Mouse (Mus musculus): Measurements from ENCODE around the gene Prr5. TPM values are rescaled to one million over a fixed set of nuclear protein-coding genes. Genes with fewer than 3 reads are reported as not detected.

The Prr5 gene
- polyA plus RNA-seq, 2 experiments = 3.0 to 5.2 TPM

- H3K4me1 ChIP-seq (replicated peaks; ENCODE audit: control insufficient read depth in 2 of 2, insufficient read depth in 2 of 2, low read length in 1 of 2) = peaks cover 0 to 5% of the 10 kb centered on the region in 2 experiments; a peak in 1 of 4 replicates
- ATAC-seq (ENCODE audit: insufficient read depth) (no peak), DNase-seq (ENCODE audit: low read depth in 3 of 3, low spot score in 3 of 3) (no peak)
- H3K4me3 ChIP-seq (ENCODE audit: insufficient read depth in 1 of 2, low read depth in 2 of 2, low read length in 2 of 2) = peak overlapping the region in 1 of 2 experiments; percentile 42; a peak in 2 of 4 replicates
- TF ChIP-seq CTCF (IDR thresholded peaks at IDR 0.05; ENCODE audit: low read depth) (no peak), EP300 (IDR thresholded peaks at IDR 0.05; ENCODE audit: low read depth) (no peak)
- no peaks in the 10 kb centered on the region for H3K27me3 ChIP-seq (ENCODE audit: control insufficient read depth, insufficient read depth, low read length)
- no peaks in the 10 kb centered on the region for H3K36me3 ChIP-seq (replicated peaks; ENCODE audit: control insufficient read depth, insufficient read depth, low read depth)
- WGBS (ENCODE audit: insufficient replicate concordance) = 66% methylated on average over 3 of the region's 3 CpGs
- peak overlapping the region; percentile 70 for H3K4me2 ChIP-seq (ENCODE audit: low read depth)
- H3K9me3 ChIP-seq (ENCODE audit: control insufficient read depth, low read length) = no peaks in the 10 kb centered on the region
- H3K27ac ChIP-seq = no peak overlapping the region
- H3K9ac ChIP-seq (replicated peaks) = no peak overlapping the region
Observed at GRCm38 (mm10) chr15:84682206-84682605, 12.8 kb downstream of the Prr5 start.

GRCm38 (mm10) chr15:84682821-84683220, 13.4 kb downstream of the Prr5 start:
- no peaks in the 10 kb centered on the region for H3K27me3 ChIP-seq (ENCODE audit: control insufficient read depth, insufficient read depth, low read length)
- peaks cover 0 to 5% of the 10 kb centered on the region in 2 experiments; a peak in 1 of 4 replicates for H3K4me1 ChIP-seq (replicated peaks; ENCODE audit: control insufficient read depth in 2 of 2, insufficient read depth in 2 of 2, low read length in 1 of 2)
- no peak overlapping the region for H3K4me2 ChIP-seq (ENCODE audit: low read depth)
- H3K9me3 ChIP-seq (ENCODE audit: control insufficient read depth, low read length) = no peaks in the 10 kb centered on the region
- no peak overlapping the region for H3K4me3 ChIP-seq (ENCODE audit: insufficient read depth in 1 of 2, low read depth in 2 of 2, low read length in 2 of 2)
- ATAC-seq (ENCODE audit: insufficient read depth) = no peak
- H3K9ac ChIP-seq (replicated peaks) = no peak overlapping the region
- 68% methylated on average over 5 of the region's 5 CpGs for WGBS (ENCODE audit: insufficient replicate concordance)
- no peak overlapping the region for H3K27ac ChIP-seq
- DNase-seq (ENCODE audit: low read depth in 3 of 3, low spot score in 3 of 3) = no peak
- H3K36me3 ChIP-seq (replicated peaks; ENCODE audit: control insufficient read depth, insufficient read depth, low read depth) = no peaks in the 10 kb centered on the region
- TF ChIP-seq EP300 (IDR thresholded peaks at IDR 0.05; ENCODE audit: low read depth) = no peak
- TF ChIP-seq CTCF (IDR thresholded peaks at IDR 0.05; ENCODE audit: low read depth) = no peak

GRCm38 (mm10) chr15:84684520-84684919, 15.1 kb downstream of the Prr5 start:
- H3K4me3 ChIP-seq (ENCODE audit: insufficient read depth in 1 of 2, low read depth in 2 of 2, low read length in 2 of 2) = no peak overlapping the region
- no peaks in the 10 kb centered on the region for H3K9me3 ChIP-seq (ENCODE audit: control insufficient read depth, low read length)
- no peak for TF ChIP-seq CTCF (IDR thresholded peaks at IDR 0.05; ENCODE audit: low read depth)
- TF ChIP-seq EP300 (IDR thresholded peaks at IDR 0.05; ENCODE audit: low read depth) = no peak
- peaks cover 0 to 5% of the 10 kb centered on the region in 2 experiments; a peak in 1 of 4 replicates for H3K4me1 ChIP-seq (replicated peaks; ENCODE audit: control insufficient read depth in 2 of 2, insufficient read depth in 2 of 2, low read length in 1 of 2)
- no peaks in the 10 kb centered on the region for H3K27me3 ChIP-seq (ENCODE audit: control insufficient read depth, insufficient read depth, low read length)
- WGBS (ENCODE audit: insufficient replicate concordance) = 41% methylated on average over 5 of the region's 5 CpGs
- H3K27ac ChIP-seq = no peak overlapping the region
- DNase-seq (ENCODE audit: low read depth in 3 of 3, low spot score in 3 of 3) = no peak
- H3K9ac ChIP-seq (replicated peaks) = no peak overlapping the region
- H3K36me3 ChIP-seq (replicated peaks; ENCODE audit: control insufficient read depth, insufficient read depth, low read depth) = no peaks in the 10 kb centered on the region
- H3K4me2 ChIP-seq (ENCODE audit: low read depth) = no peak overlapping the region
- ATAC-seq (ENCODE audit: insufficient read depth) = no peak

- H3K9me3 ChIP-seq (ENCODE audit: control insufficient read depth, low read length) = no peaks in the 10 kb centered on the region
- no peak overlapping the region for H3K9ac ChIP-seq (replicated peaks)
- H3K27ac ChIP-seq = no peak overlapping the region
- no peak overlapping the region for H3K4me2 ChIP-seq (ENCODE audit: low read depth)
- no peaks in the 10 kb centered on the region for H3K27me3 ChIP-seq (ENCODE audit: control insufficient read depth, insufficient read depth, low read length)
- DNase-seq (ENCODE audit: low read depth in 3 of 3, low spot score in 3 of 3) (no peak), ATAC-seq (ENCODE audit: insufficient read depth) (no peak)
- no peaks in the 10 kb centered on the region for H3K36me3 ChIP-seq (replicated peaks; ENCODE audit: control insufficient read depth, insufficient read depth, low read depth)
- peaks cover 0 to 2% of the 10 kb centered on the region in 2 experiments; a peak in 1 of 4 replicates for H3K4me1 ChIP-seq (replicated peaks; ENCODE audit: control insufficient read depth in 2 of 2, insufficient read depth in 2 of 2, low read length in 1 of 2)
- no peak overlapping the region for H3K4me3 ChIP-seq (ENCODE audit: insufficient read depth in 1 of 2, low read depth in 2 of 2, low read length in 2 of 2)
- WGBS (ENCODE audit: insufficient replicate concordance) = 18% methylated on average over 3 of the region's 3 CpGs
- TF ChIP-seq CTCF (IDR thresholded peaks at IDR 0.05; ENCODE audit: low read depth) (no peak), EP300 (IDR thresholded peaks at IDR 0.05; ENCODE audit: low read depth) (no peak)
Observed at GRCm38 (mm10) chr15:84685417-84685816, 16.0 kb downstream of the Prr5 start.

- 74% methylated on average over 14 of the region's 14 CpGs for WGBS (ENCODE audit: insufficient replicate concordance)
- no peaks in the 10 kb centered on the region for H3K36me3 ChIP-seq (replicated peaks; ENCODE audit: control insufficient read depth, insufficient read depth, low read depth)
- TF ChIP-seq CTCF (IDR thresholded peaks at IDR 0.05; ENCODE audit: low read depth) = no peak
- no peaks in the 10 kb centered on the region for H3K27me3 ChIP-seq (ENCODE audit: control insufficient read depth, insufficient read depth, low read length)
- ATAC-seq (ENCODE audit: insufficient read depth) (no peak), DNase-seq (ENCODE audit: low read depth in 3 of 3, low spot score in 3 of 3) (no peak)
- H3K4me1 ChIP-seq (replicated peaks; ENCODE audit: control insufficient read depth in 2 of 2, insufficient read depth in 2 of 2, low read length in 1 of 2) = no peaks in the 10 kb centered on the region
- H3K4me2 ChIP-seq (ENCODE audit: low read depth) = no peak overlapping the region
- H3K9me3 ChIP-seq (ENCODE audit: control insufficient read depth, low read length) = no peaks in the 10 kb centered on the region
- no peak overlapping the region for H3K9ac ChIP-seq (replicated peaks)
- H3K27ac ChIP-seq = no peak overlapping the region
- H3K4me3 ChIP-seq (ENCODE audit: insufficient read depth in 1 of 2, low read depth in 2 of 2, low read length in 2 of 2) = no peak overlapping the region
Observed at GRCm38 (mm10) chr15:84687904-84688303, 18.5 kb downstream of the Prr5 start.
